ENCODE assay signal across 7 mouse cellular contexts in the genomic region with DNA sequence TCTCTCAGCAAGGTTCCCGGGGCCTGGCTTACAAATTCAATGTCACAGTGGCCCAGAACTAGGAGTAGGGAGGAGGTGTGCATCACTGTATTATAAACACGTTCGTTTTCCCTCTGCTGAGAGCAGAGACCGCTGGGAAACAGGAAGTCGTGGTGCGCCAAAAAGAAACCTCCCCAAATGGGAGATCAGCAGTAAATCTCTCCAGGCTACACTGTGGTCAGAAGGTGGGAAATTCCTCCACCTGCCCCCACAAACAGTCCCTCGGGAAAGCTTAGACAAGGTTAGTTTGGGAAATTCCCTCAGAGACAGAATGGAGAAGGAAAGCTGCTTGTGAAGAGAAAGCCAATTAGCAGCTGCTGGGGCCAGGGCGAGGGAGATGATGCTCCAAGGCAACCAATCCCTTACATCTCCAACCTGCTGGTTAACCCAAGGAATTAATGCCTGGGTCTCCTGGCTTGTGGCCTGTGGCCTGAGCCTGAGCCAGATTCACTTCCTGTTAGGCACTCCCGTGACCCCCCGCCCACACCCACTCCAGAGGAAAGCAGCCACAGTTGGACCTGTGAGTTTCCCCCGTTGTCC. TPM values are rescaled to one million over a fixed set of nuclear protein-coding genes. Genes with fewer than 3 reads are reported as not detected.
DNase-seq lines count a peak whose midpoint lies in the region; TF ChIP-seq lines count a peak whose summit lies in the region.

No protein-coding gene starts in this region.

- peaks cover 15% of the 10 kb centered on the region for H3K4me1 ChIP-seq in testis, adult 2 months (ENCODE audit: control insufficient read depth, insufficient read depth, low read length)

- H3K36me3 ChIP-seq in macrophage (ENCODE audit: inconsistent target) = no peaks in the 10 kb centered on the region
- H3K36me3 ChIP-seq in testis, adult 2 months (ENCODE audit: control insufficient read depth, insufficient read depth, low read length) = no peaks in the 10 kb centered on the region

- TF ChIP-seq CTCF in testis, adult 2 months (IDR thresholded peaks at IDR 0.05; ENCODE audit: control insufficient read depth, insufficient read depth, insufficient replicate concordance, low read depth, low read length) = no peak

- 15% methylated on average over 11 of the region's 11 CpGs for WGBS in macrophage (ENCODE audit: missing documents)

- no peaks in the 10 kb centered on the region for H3K27me3 ChIP-seq in testis, adult 2 months (ENCODE audit: control insufficient read depth, insufficient read depth, low read length)

- H3K4me3 ChIP-seq in macrophage (ENCODE audit: inconsistent target) = no peak overlapping the region
- peak overlapping the region; percentile 21 for H3K4me3 ChIP-seq in testis, adult 2 months (ENCODE audit: control insufficient read depth, low read depth, low read length)

- no peaks in the 10 kb centered on the region for H3K79me2 ChIP-seq in macrophage (ENCODE audit: inconsistent target)

- peak overlapping the region; percentile 62 for H3K27ac ChIP-seq in macrophage
- no peak overlapping the region for H3K27ac ChIP-seq in testis, adult 2 months (ENCODE audit: control insufficient read depth, insufficient read depth, low read depth, low read length)

- peak; percentile 59 for DNase-seq in CD4-positive, CD25-positive, alpha-beta regulatory T cell, adult 2 months (ENCODE audit: low read depth, low spot score)
- DNase-seq in ES-CJ7 (ENCODE audit: low read depth, low spot score) = peak; percentile 14
- peak; percentile 39 to 49 for DNase-seq in heart, adult 9 months (ENCODE audit: low spot score in 2 of 2)
- peak; percentile 53 for DNase-seq in kidney, postnatal 14 days
- DNase-seq in cerebellum, adult 9-11 months = no peak

- TF ChIP-seq POLR2A in testis, adult 2 months (IDR thresholded peaks at IDR 0.05; ENCODE audit: control insufficient read depth, low read depth, low read length) = no peak

RNA-seq across cellular contexts. Expression of gene Peli1, which starts 57.2 kb away (rescaled TPM):
- 100 to 1,000 TPM in 19 of 26 experiments, 10 to 100 TPM in 7; 48.9 to 827 (median 232) TPM for total RNA-seq in macrophage (2018; cell fraction: chromatin; rRNA removed)
- total RNA-seq in macrophage (2018; cell fraction: cytosol; rRNA removed) = 100 to 1,000 TPM in 9 of 26 experiments, 10 to 100 TPM in 17; 26.8 to 291 (median 74.1) TPM
- total RNA-seq in macrophage (2018; cell fraction: nucleus; rRNA removed) = 100 to 1,000 TPM in 19 of 26 experiments, 10 to 100 TPM in 7; 62.0 to 845 (median 241) TPM
- 22.0 to 38.4 TPM (median 25.2 TPM) in 3 replicates for polyA plus RNA-seq in macrophage (2018)
- polyA plus RNA-seq in testis, adult 2 months (2012; rRNA removed) = 4.7 and 5.2 TPM in 2 replicates
